Mouse (Mus musculus) cerebellum, postnatal 4 days (tissue): ENCODE results near the gene Igflr1.

Experiments
- DNase-seq, 2 experiments: peaks; one replicate each; pipeline ENCODE4 v3.0.0; 2022; ENCODE audit warnings: low spot score in 2 of 2, mixed read lengths in 1 of 2

The Igflr1 gene

DNA sequence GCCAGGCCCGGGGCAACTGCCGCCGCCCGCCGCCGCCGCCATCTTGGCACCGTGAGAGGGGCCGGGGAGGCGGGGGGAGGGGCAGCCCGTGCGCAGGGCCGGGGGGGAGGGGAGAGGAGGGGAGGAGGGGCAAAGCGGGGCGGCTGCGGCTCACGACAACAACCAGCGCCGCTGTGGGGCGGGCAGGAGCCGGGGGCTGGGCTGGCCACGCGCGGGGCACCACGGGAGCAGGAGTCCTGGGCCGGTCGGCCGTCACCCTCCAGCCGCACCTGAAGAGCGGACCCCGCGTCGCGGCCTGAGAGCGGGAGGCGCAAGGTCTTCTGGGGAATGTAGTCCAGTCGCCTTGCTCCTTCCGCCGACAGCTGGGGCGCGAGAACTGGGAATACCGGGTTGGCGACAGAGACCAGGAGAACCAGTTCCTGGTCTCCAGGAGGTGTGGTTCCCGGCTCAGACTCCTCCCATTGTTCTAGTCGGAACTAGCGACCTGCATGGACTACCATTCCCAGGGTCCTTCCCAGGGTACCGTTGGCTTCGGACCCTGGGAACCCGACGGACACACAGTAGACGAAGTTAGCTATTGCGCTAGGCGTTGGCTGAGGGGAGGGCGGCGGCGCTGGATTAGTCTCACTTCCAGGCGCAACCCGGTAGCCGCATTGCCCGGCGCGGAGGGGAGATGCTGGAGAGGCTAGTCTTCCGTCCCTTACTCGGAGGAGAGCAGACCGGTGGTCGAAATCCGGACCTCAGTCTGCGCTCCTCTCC is 23.6 kb downstream of the Igflr1 start, which contains the start of gene Kmt2b:
Gene Kmt2b (minus strand): TSS at position 51 of the 759 bp plus-strand sequence.
- DNase-seq: peak; percentile 91 to 94

- peak; percentile 71 to 90 for DNase-seq
Measured at GRCm38 (mm10) chr7:30589435-30590301, 24.4 kb downstream of the Igflr1 start.

DNA sequence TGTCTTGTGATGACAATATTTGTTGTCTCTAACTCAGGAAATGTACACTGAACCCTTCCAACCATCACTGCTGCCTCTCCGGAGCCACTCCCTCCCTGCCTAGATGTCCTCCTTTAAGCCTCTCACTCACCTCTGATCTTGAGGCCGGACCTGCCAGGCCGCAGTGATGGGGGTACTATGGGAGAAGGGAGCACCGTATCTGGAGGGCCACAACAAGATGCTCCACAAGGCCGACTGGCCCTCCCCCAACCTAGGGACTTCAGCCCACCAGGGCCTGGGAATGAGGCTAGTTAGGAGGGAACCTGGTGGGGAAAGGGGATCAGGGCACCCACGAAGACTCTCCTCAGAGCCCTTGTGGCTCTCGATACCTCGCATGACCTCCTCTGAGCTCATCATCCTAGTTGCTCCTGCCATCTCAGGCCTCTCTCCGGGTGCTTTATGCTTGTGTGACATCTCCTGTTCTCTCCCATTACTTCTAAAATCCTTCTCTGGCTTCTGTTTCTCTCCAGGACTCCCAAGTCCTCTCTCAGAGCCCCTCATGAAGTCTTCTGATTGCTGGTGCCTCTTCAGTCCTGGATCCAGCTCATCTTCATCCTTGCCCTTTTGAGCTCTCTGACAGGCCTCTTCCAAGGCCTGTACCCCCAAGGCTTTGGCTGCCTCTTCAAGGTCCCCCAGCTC is 25.8 kb downstream of the Igflr1 start:
- no peak for DNase-seq

GRCm38 (mm10) chr7:30591605-30591951 is 26.4 kb downstream of the Igflr1 start:
- DNase-seq: no peak

GRCm38 (mm10) chr7:30592772-30593423 is 27.7 kb downstream of the Igflr1 start:
- no peak for DNase-seq

DNA sequence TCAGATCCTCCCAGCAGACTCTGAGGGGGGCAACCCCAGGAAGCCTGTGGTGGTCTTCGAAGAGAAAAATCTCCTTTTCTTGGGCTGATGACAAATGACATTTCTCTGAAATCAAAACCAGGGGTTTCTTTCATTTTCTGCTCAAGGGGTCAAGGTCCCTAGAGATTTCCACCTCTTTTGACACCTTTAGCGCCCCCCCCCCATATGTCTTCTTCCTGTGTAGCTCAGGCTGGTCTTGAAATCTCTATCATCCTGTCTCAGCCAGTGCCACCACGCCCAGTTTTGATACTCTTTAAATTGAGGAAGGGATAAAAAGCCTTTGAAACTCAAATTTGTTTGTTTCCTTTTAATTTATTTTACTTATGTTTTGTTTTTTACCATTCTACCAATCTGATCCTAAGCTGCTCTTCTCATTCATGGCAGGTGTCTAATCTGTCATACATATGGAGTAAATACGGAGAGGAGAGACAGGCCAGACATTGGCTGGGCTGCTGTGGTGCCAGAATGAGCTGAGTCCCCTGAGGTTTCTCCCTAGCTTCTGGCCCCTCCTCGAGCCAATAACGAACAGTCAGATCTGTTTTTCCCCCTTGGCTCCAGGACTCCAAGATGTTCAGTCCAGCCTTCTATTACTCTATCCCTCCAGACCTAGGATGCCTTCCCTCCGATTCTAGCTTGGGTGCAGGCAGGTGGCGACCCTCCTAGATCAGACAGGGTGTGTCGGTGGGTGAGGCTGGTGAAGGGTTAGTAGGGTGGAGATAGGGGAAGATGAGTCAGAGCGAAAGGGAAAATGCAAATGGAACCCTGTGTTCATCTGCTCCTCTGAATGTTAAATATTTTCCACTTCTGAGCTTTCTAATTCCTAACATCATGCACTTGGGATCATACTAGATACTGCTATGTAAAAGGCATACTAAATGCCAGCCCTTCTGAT is 28.6 kb downstream of the Igflr1 start:
- no peak for DNase-seq

GRCm38 (mm10) chr7:30594510-30595024 is 29.3 kb downstream of the Igflr1 start:
- DNase-seq: no peak

- DNase-seq: no peak
Measured at GRCm38 (mm10) chr7:30596093-30596492, 30.9 kb downstream of the Igflr1 start.

DNA sequence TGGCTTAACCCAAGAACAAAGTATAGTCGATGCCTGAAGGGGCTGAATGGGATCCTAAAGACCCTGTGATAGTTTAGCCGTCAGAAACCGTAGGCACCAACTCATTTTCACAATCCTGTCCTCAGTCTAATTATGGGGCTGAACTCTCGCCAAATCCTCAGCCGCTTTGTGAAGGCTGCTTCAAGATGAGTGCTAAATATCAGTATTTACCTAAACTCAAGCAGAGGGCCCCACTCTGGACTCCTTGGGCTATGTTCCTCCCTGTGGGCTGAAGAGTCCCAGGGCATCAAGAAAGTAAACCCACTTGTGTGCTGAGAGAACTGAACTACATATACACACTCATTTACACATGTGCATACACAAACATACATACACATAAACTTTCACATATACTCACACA is 31.6 kb downstream of the Igflr1 start:
- no peak for DNase-seq

- no peak for DNase-seq
Measured at GRCm38 (mm10) chr7:30598786-30599185, 33.6 kb downstream of the Igflr1 start, which contains the start of gene Zbtb32. Gene Zbtb32, minus strand, starts transcription at chr7:30598909.

- DNase-seq: peak; percentile 79 to 90
Measured at GRCm38 (mm10) chr7:30599933-30600353, 34.7 kb downstream of the Igflr1 start.

DNA sequence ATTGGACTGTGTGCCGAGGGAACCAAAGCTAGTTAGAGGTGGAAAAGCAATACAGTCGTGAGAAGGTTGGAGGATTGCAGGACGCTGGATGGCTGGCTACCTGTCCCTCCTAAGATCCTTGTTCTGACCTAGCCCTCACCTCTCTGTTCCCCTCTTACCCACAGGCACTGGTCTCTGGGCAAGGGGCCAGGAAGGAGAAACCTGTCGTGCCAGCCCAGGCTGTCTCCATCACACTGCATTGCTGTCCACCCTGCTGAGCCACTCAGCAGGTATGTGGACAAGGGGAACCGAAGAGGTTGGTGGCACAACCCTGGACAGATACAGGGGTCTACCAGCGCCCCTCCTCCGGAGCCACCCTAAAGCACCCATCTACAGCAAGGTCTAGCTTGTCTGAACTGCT is 35.4 kb downstream of the Igflr1 start:
- no peak for DNase-seq

DNA sequence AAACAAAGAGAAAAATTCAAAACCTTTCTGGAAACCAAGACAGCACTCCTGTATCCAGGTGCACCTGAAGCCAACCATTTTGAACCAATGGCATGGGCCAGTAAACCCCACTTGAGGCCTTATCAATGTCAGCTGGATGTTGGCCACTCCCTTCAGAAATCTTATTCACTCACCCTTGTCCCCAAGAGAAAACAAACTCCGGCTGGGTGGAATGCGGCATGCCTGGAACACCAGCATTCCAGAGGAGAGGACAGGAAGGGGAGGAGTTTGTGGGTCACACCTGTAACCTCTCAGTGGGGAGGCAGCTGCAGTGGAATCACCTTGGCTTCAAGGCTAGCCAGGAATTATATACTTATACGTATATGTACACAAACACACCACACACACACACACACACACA is 37.4 kb downstream of the Igflr1 start:
- DNase-seq: no peak

GRCm38 (mm10) chr7:30604424-30604823 is 39.2 kb downstream of the Igflr1 start:
- DNase-seq: no peak

- DNase-seq: no peak
Measured at GRCm38 (mm10) chr7:30604944-30605343, 39.7 kb downstream of the Igflr1 start.

- DNase-seq: peak; percentile 37 to 60
Measured at GRCm38 (mm10) chr7:30607706-30608309, 42.6 kb downstream of the Igflr1 start.

DNA sequence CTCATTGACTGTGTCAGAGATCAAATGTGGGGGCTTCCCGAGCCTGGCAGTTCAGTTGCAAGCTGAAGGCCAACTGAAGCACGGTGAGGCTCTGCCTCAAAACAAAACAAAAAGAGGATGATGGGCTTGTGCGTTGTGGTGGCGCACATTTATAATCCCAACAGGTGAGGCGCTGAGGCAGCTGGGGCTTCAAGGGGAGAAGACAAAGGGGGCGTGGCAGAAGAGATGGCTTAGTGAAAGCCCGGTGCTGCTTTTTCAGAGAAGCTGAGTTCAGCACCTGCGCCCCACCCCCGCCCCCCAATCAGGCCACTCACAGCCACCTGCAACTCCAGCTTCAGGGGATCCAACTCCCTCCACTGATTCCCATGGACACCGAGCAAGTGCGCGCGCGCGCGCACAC is 43.2 kb downstream of the Igflr1 start:
- DNase-seq: no peak

DNA sequence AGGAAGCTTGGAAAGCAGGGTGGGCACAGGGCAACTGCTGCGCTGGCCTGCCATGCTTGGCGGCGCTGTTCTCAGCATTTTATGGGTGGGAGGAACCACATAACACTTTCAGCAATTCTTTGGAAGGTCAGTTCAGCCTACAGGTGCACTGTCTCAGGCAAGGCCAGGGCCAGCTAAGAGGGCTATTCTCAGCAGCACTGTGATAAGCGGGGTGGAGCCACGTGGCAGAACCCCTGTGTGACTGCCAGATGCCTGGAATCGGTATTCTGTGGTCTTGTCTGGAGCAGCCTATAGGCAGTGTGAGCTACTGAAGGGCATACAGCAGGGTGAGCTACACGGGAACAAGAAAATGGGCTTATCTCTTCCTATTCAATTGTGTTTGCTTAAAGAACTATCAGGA is 44.8 kb downstream of the Igflr1 start:
- DNase-seq: no peak

DNA sequence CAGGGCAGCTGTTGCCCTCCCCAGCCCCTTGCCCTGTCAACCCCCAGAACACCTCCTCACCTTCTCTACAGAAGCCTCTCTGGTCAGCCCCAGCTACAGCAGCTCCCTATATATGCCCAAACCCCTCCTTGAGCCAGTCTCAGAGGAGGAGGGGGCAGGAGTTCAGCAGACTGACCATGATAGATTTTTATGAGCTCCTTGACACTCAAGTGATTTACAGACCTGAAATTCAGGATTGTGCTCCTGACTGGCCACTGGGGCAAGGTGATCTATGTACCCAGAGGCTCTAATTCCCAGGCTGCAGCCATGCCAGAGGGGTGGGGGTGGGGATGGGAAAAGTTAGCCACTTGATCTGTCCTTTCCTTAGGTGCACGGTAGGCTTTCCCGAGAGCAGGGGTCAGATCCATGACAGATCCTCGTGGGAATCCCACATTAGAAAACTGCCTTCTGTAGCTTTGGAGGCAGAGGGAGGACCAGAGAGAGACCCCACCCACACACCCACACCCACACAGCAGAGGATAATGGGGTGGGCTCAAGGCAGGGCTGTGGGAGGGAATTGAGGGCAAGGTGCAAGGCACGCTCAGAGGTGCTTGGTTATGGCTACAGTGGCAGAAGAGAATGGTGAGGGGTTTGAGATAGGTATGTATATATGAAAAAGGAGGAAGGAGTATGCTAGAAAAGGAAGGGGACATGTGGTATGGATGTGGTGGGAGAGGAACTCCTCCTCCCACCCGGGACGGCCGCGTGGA is 47.6 kb downstream of the Igflr1 start, which contains the start of gene Upk1a:
Gene Upk1a (minus strand): TSS at position 194 of the 749 bp plus-strand sequence.
- DNase-seq: no peak
